Mouse (Mus musculus): Measurements from ENCODE around the gene Col20a1. TPM values are rescaled to one million over a fixed set of nuclear protein-coding genes. Genes with fewer than 3 reads are reported as not detected.

Gene Col20a1
- polyA plus RNA-seq, 1 experiment from 2014 or later = 1.7 TPM

Other genes starting within 250 kb of the Col20a1 start
- 0.97 and 1.3 TPM in 2 replicates for gene Bhlhe23, start 209.6 kb upstream of the Col20a1 start, polyA plus RNA-seq (2016; fragmentation: Nextera tagmentation; extraction: Ambion mirVana)
- 71.3 and 72.6 TPM in 2 replicates for gene Ythdf1, start 65.6 kb upstream of the Col20a1 start, polyA plus RNA-seq (2016; fragmentation: Nextera tagmentation; extraction: Ambion mirVana)
- 0.14 TPM in 1 of 2 replicates, not detected in the other for gene Birc7, start 57.5 kb upstream of the Col20a1 start, polyA plus RNA-seq (2016; fragmentation: Nextera tagmentation; extraction: Ambion mirVana)
- gene Nkain4, start 31.8 kb upstream of the Col20a1 start, polyA plus RNA-seq (2016; fragmentation: Nextera tagmentation; extraction: Ambion mirVana) = 21.7 and 25.5 TPM in 2 replicates
- 113 and 116 TPM in 2 replicates for gene Arfgap1, start 19.3 kb upstream of the Col20a1 start, polyA plus RNA-seq (2016; fragmentation: Nextera tagmentation; extraction: Ambion mirVana)
- gene Chrna4, start 57.0 kb downstream of the Col20a1 start, polyA plus RNA-seq (2016; fragmentation: Nextera tagmentation; extraction: Ambion mirVana) = 5.5 and 7.1 TPM in 2 replicates
- 2.8 and 4.9 TPM in 2 replicates for gene Kcnq2, start 148.8 kb downstream of the Col20a1 start, polyA plus RNA-seq (2016; fragmentation: Nextera tagmentation; extraction: Ambion mirVana)
- 0.22 and 0.42 TPM in 2 replicates for gene Eef1a2, start 170.5 kb downstream of the Col20a1 start, polyA plus RNA-seq (2016; fragmentation: Nextera tagmentation; extraction: Ambion mirVana)
- 458 and 495 TPM in 2 replicates for gene Ppdpf, start 200.7 kb downstream of the Col20a1 start, polyA plus RNA-seq (2016; fragmentation: Nextera tagmentation; extraction: Ambion mirVana)
- not detected in 2 replicates for gene Ptk6, start 216.3 kb downstream of the Col20a1 start, polyA plus RNA-seq (2016; fragmentation: Nextera tagmentation; extraction: Ambion mirVana)
- gene Srms, start 226.7 kb downstream of the Col20a1 start, polyA plus RNA-seq (2016; fragmentation: Nextera tagmentation; extraction: Ambion mirVana) = 0.12 TPM in 1 of 2 replicates, not detected in the other
- gene Fndc11, start 233.5 kb downstream of the Col20a1 start, polyA plus RNA-seq (2016; fragmentation: Nextera tagmentation; extraction: Ambion mirVana) = 0.14 and 0.39 TPM in 2 replicates

All from embryonic facial prominence, embryonic 12.5 days (tissue).